In genomic region chr14:117012969-117013368, GRCm38 (mm10) we compare ENCODE assay signal across 17 mouse cellular contexts.
A peak's percentile ranks its signal among the peaks of the same experiment; 100 is the strongest.
DNase-seq lines count a peak whose midpoint lies in the region; ATAC-seq and TF ChIP-seq lines count a peak whose summit lies in the region.
"Had no signal": no experiment of that assay in that cellular context is flagged by ENCODE, and none has a peak within 500 bp of the region (broad histone marks: within the 10 kb centered on the region; RNA-seq: fewer than 3 reads in every experiment).

No protein-coding gene starts in this region.

- TF ChIP-seq CTCF in forebrain, postnatal 0 days (IDR thresholded peaks at IDR 0.05; ENCODE audit: low read depth) = no peak

- WGBS in hindbrain, embryonic 14.5 days = 40% methylated on average over 1 of the region's 1 CpGs
- WGBS in hindbrain, embryonic 12.5 days = 77% methylated on average over 1 of the region's 1 CpGs
- WGBS in forebrain, postnatal 0 days = 68% methylated on average over 1 of the region's 1 CpGs

- H3K27ac ChIP-seq in hindbrain, embryonic 14.5 days = no peak overlapping the region
- no peak overlapping the region for H3K27ac ChIP-seq in hindbrain, embryonic 12.5 days
- H3K27ac ChIP-seq in forebrain, postnatal 0 days (ENCODE audit: low read depth, low read length) = no peak overlapping the region
- H3K27ac ChIP-seq: embryonic facial prominence, embryonic 10.5 days; intestine, embryonic 15.5 days; layer of hippocampus, adult 2 months had no signal

- no peak overlapping the region for H3K9ac ChIP-seq in hindbrain, embryonic 14.5 days
- H3K9ac ChIP-seq in hindbrain, embryonic 12.5 days = no peak overlapping the region
- no peak overlapping the region for H3K9ac ChIP-seq in forebrain, postnatal 0 days
- H3K9ac ChIP-seq: intestine, embryonic 15.5 days had no signal

- ATAC-seq in hindbrain, embryonic 14.5 days (ENCODE audit: low FRiP score) = peak; percentile 31; the same call in 1 of the 2 replicates
- ATAC-seq in hindbrain, embryonic 12.5 days (ENCODE audit: low FRiP score) = no peak
- peak; percentile 95 for ATAC-seq in forebrain, postnatal 0 days
- ATAC-seq: intestine, embryonic 15.5 days had no signal

- no peaks in the 10 kb centered on the region for H3K36me3 ChIP-seq in hindbrain, embryonic 14.5 days (replicated peaks; ENCODE audit: control insufficient read depth, insufficient read depth)
- H3K36me3 ChIP-seq in hindbrain, embryonic 12.5 days = no peaks in the 10 kb centered on the region
- H3K36me3 ChIP-seq in forebrain, postnatal 0 days (ENCODE audit: insufficient read depth) = no peaks in the 10 kb centered on the region
- H3K36me3 ChIP-seq: embryonic facial prominence, embryonic 10.5 days; intestine, embryonic 15.5 days had no signal

- H3K27me3 ChIP-seq in hindbrain, embryonic 14.5 days (ENCODE audit: control insufficient read depth, insufficient read depth, low read length) = no peaks in the 10 kb centered on the region
- no peaks in the 10 kb centered on the region for H3K27me3 ChIP-seq in hindbrain, embryonic 12.5 days
- no peaks in the 10 kb centered on the region for H3K27me3 ChIP-seq in forebrain, postnatal 0 days (ENCODE audit: insufficient read depth, low read length)
- H3K27me3 ChIP-seq: intestine, embryonic 15.5 days had no signal

- H3K4me2 ChIP-seq in hindbrain, embryonic 14.5 days (replicated peaks) = no peak overlapping the region
- no peak overlapping the region for H3K4me2 ChIP-seq in hindbrain, embryonic 12.5 days (replicated peaks)
- no peak overlapping the region for H3K4me2 ChIP-seq in forebrain, postnatal 0 days (ENCODE audit: low read depth)
- H3K4me2 ChIP-seq: heart, embryonic 11.5 days; intestine, embryonic 15.5 days had no signal

- H3K9me3 ChIP-seq in hindbrain, embryonic 14.5 days (ENCODE audit: control insufficient read depth, low read length) = no peaks in the 10 kb centered on the region
- H3K9me3 ChIP-seq in hindbrain, embryonic 12.5 days (replicated peaks) = no peaks in the 10 kb centered on the region
- H3K9me3 ChIP-seq in forebrain, postnatal 0 days (ENCODE audit: low read length) = no peaks in the 10 kb centered on the region
- H3K9me3 ChIP-seq: embryonic facial prominence, embryonic 10.5 days; intestine, embryonic 15.5 days had no signal

- H3K4me1 ChIP-seq in hindbrain, embryonic 14.5 days (replicated peaks; ENCODE audit: control insufficient read depth, insufficient read depth, low read length) = 0 out of 2 replicates have a peak, but pooled peaks cover 4% of the 10 kb centered on the region
- no peaks in the 10 kb centered on the region for H3K4me1 ChIP-seq in hindbrain, embryonic 12.5 days
- no peaks in the 10 kb centered on the region for H3K4me1 ChIP-seq in forebrain, postnatal 0 days (ENCODE audit: insufficient read depth)
- H3K4me1 ChIP-seq: intestine, embryonic 15.5 days had no signal

- H3K4me3 ChIP-seq in hindbrain, embryonic 14.5 days (replicated peaks; ENCODE audit: low read length) = no peak overlapping the region
- H3K4me3 ChIP-seq in hindbrain, embryonic 12.5 days = no peak overlapping the region
- H3K4me3 ChIP-seq in forebrain, postnatal 0 days (ENCODE audit: low read depth, low read length) = no peak overlapping the region
- H3K4me3 ChIP-seq: embryonic facial prominence, embryonic 10.5 days; intestine, embryonic 15.5 days; layer of hippocampus, adult 2 months had no signal

- DNase-seq in hindbrain, embryonic 14.5 days (ENCODE audit: low spot score) = no peak
- DNase-seq in right cerebral cortex, adult 18-20 months = peak; percentile 3
- no peak for DNase-seq in right cerebral cortex, postnatal 25 days
- DNase-seq in forebrain, postnatal 0 days = peak; percentile 71
- peak; percentile 24 for DNase-seq in telencephalon, adult 2 months (ENCODE audit: low read depth, low spot score)
- no peak for DNase-seq in urinary bladder, postnatal 14 days (ENCODE audit: low spot score)
- DNase-seq: adrenal gland, postnatal 36 days; heart, postnatal 14 days; liver; lung, adult 18-20 months; lung, postnatal 36 days; thymus, postnatal 14 days had no signal

Comparison
In these comparisons a context has a peak if more than half of its experiments do, and no peak if none do; other contexts are left out.
1. DNase-seq: peak in right cerebral cortex, adult 18-20 months (single experiment), forebrain, postnatal 0 days (single experiment) and telencephalon, adult 2 months (single experiment); none in hindbrain, embryonic 14.5 days (single experiment), right cerebral cortex, postnatal 25 days (single experiment) and urinary bladder, postnatal 14 days (single experiment).